Mouse (Mus musculus): ENCODE measurements around the gene Btla.

Gene Btla

DNA sequence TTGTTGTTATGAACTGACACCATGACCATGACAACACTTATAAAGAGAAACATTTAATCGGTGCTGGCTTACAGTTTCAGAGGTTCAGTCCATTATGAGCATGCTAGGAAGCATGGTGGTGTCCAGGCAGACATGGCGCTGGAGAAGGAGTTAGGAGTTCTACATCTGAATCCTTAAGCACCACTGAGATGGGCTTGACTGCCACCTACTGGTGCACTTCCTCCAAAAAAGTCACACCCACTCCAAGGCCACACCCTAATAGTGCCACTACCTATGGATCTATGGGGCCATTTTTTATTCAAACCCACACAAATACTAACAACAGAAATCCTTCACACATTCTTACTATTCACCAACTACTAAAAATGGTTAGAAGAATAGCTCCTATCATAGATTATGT is 35.5 kb downstream of the Btla start:
- no peak for DNase-seq (ENCODE audit: low spot score)

DNA sequence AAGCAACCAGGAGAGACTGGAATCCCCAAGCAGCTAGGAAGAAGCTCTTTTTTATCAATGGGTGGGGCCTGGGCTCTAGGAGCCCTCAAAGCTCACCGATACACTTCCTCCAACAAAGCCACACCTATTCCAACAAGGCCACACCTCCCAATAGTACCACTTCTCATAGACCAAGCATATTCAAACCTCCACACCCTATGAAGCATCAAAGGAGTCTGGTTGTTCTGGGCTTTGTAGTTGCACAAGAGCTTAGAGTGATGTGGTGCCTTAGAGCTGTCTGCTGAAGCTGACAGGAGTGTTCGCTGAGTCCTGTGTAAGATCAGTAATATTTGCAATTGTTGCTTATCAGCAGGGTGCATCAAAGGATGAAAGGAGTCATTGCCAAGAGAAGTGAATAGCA is 37.2 kb downstream of the Btla start:
- no peak for DNase-seq (ENCODE audit: low spot score)

DNA sequence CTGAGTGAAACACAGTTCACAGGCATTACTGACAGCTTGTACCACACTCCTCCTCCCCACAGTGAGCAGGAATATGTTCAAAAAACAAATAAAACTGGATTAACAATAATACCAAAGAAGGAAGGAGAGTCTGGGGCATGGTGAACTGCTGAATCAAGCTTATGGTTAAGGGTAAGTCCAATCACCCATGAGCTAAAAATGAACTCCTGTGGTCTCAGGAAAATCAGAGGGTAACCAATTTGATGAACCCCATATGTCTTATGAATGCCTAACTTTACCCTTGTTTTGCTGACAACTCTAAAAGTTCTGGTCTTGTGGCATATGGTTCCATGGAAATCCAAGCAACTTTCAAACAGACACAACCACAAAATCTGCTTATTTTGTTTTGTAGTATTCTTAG is 37.9 kb downstream of the Btla start:
- no peak for DNase-seq (ENCODE audit: low spot score)

DNA sequence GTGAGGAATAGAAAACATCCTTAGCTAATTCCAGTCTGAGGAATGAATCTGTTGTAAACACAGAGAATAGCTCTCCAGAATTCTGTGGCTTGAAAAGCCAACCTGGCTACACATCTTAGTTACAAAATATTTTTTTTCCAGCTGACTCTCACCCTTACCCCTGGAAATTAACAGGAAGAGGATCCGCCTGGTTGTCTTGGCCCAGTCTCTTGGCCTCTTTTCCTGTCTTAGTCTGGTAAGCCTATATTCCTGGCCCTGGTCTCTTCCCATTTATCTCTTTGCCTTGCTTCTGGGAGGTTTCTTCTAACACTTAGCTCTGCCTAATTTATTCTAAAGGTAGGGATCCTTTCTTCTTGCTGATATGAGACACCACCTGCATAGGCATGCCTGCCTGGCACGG is 45.8 kb downstream of the Btla start:
- no peak for DNase-seq (ENCODE audit: low spot score)

DNA sequence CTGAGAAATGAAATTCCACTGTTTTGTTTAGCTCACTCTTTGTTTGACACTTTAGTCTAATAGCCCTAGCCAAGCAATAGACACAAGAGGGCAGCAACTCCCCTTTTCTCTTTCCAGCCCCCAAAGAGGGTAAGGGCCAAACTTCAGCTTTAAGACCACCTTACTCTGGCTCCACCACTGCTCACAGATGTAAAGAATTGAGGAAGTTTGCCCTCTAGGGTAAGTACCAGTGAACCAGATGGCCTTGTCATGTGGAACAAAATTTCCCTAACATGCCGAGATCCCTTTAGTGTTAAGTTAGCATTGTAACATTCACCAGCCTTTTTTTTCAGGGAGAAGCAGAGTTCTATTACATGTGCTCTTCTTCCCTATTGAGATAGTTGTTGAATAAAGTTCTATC is 59.0 kb downstream of the Btla start:
- no peak for DNase-seq (ENCODE audit: low spot score)

DNA sequence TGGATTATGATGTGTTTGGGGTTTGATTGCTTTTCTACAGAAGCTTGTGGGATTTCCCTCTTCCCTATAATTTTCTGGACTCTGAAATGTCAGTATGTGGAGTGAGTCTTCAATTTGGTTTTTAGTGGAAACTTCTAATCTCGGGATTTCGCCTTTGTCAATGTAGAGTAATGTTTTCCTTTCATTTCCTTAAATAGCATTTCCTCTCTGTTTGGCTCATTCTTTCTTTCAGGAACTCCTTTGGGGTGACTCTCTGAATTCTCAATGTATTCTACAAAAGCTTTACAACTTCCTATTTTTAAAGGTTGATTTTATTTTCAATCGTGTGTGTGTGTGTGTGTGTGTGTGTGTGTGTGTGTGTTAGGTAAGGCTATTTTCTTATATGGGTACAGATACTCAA is 73.7 kb downstream of the Btla start:
- no peak for DNase-seq (ENCODE audit: low spot score)

Data from ovary, postnatal 10 days (tissue).